Mouse (Mus musculus): ENCODE measurements around the gene Gbp7. TPM values are rescaled to one million over a fixed set of nuclear protein-coding genes. Genes with fewer than 3 reads are reported as not detected.

Gene Gbp7
- 0.04 TPM in 2 replicates for polyA plus RNA-seq (2012)

DNA sequence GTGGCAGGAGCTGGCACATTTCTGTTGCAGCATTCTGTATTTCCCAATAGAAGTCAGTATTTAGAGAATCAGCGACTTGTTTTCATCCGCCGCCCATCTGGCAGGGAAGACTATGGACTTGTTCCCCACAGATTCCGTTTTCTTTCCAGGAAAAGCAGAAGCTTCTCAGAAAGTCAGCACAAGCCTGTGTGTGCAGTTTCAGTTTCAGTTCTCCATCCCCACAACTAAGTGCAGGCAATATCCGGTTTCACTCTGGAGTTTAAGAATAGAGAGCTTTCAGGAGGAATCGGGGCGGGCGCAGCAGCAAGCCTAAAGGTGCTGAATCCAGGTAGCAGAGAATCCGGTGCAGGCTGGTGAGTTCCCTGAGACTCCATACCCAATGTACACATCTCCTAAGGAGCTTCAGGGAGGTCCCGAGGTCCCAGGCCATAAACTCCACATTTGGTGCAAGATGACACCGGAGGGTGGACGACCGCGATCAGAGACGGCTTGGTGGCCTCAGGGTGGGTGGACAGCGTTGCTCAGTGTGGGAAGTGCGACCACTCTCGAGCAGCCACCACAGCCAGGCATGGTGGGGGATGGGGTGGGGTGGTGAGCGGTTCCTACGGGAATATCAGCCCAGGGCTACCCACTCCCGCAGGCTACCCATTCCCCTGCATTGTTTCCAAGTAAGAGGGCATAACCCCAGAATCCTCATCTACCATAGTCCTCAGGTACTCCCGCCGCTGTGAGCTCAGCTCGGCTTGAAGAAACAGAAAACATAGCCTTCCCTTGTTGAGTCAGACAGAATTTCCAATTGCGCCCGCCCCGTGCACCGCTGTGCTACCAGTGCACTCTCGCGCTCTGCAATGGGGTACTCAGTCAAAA lies at the start of gene Gbp7:
TSS of gene Gbp7 (plus strand) at position 256 of the 867 bp plus-strand sequence.
- no peaks in the 10 kb centered on the region for H3K9me3 ChIP-seq (ENCODE audit: control insufficient read depth, low read length)
- peaks cover 5% of the 10 kb centered on the region for H3K27me3 ChIP-seq (ENCODE audit: control insufficient read depth)
- H3K4me1 ChIP-seq (ENCODE audit: control insufficient read depth), result peaks cover 34% of the 10 kb centered on the region
- H3K36me3 ChIP-seq (ENCODE audit: control insufficient read depth), result no peaks in the 10 kb centered on the region
- H3K4me3 ChIP-seq (replicated peaks), result peak within 1 kb of the TSS; percentile 71
- no peak for TF ChIP-seq TAL1 (IDR thresholded peaks at IDR 0.05; ENCODE audit: low read length)
- TF ChIP-seq GATA1 (IDR thresholded peaks at IDR 0.05; ENCODE audit: low read length), result no peak

DNA sequence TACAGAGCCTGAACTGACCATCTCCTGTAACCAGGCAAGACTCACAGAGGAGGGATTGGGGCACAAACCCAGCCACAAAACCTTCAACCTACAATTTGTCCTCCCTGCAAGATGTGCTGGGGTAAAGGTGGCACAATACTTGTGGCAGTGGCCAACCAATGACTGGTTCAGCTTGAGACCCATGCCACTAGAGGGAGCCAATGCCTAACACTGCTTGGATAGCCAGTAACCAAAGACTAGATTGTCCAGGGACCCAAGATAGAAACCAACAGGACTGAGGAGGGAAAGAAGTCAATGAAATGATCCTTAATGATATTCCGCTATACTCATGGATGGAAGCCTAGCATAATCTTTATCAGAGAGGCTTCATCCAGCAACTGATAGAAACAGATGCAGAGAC lies 39.7 kb upstream of the Gbp7 start:
- Histone ChIP-seq H3K4me3 (replicated peaks) (no peak overlapping the region), H3K36me3 (ENCODE audit: control insufficient read depth) (no peaks in the 10 kb centered on the region), H3K4me1 (ENCODE audit: control insufficient read depth) (no peaks in the 10 kb centered on the region), H3K9me3 (ENCODE audit: control insufficient read depth, low read length) (no peaks in the 10 kb centered on the region), H3K27me3 (ENCODE audit: control insufficient read depth) (no peaks in the 10 kb centered on the region)
- no peak for TF ChIP-seq GATA1 (IDR thresholded peaks at IDR 0.05; ENCODE audit: low read length)
- no peak for TF ChIP-seq TAL1 (IDR thresholded peaks at IDR 0.05; ENCODE audit: low read length)

DNA sequence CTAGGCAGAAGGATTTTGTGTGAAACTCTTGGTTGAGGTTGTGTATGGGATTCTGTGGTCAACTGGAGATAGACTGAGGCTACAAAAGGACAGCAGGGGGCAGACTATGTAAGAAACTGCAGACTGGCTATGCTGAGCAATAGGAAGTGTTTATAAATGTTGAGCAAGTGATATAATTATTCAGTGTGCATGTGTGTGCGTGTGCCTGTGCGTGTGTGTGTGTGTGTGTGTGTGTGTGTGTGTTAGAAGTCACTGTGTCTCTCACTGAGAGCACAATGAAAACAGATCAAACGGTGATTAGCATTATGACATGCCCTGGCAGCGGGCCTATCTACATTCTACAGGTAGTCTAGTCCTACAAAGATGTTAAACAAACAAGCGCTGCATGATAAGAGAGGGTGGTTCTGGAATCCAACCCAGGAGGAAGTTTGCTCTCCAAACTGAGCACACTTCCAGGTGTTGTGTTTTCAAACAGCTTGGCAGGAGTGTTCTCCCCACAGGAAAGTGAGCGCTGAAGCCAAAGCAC lies 36.5 kb upstream of the Gbp7 start, which contains the start of gene Gbp5:
TSS of gene Gbp5 (plus strand) at position 443 of the 526 bp plus-strand sequence.
- H3K36me3 ChIP-seq (ENCODE audit: control insufficient read depth), result no peaks in the 10 kb centered on the region
- H3K4me3 ChIP-seq (replicated peaks), result no peak within 1 kb of the TSS
- no peaks in the 10 kb centered on the region for H3K9me3 ChIP-seq (ENCODE audit: control insufficient read depth, low read length)
- H3K27me3 ChIP-seq (ENCODE audit: control insufficient read depth), result 0 out of 2 replicates have a peak, but pooled peaks cover 2% of the 10 kb centered on the region
- no peak for TF ChIP-seq GATA1 (IDR thresholded peaks at IDR 0.05; ENCODE audit: low read length)
- no peak for TF ChIP-seq TAL1 (IDR thresholded peaks at IDR 0.05; ENCODE audit: low read length)
- H3K4me1 ChIP-seq (ENCODE audit: control insufficient read depth), result no peaks in the 10 kb centered on the region

DNA sequence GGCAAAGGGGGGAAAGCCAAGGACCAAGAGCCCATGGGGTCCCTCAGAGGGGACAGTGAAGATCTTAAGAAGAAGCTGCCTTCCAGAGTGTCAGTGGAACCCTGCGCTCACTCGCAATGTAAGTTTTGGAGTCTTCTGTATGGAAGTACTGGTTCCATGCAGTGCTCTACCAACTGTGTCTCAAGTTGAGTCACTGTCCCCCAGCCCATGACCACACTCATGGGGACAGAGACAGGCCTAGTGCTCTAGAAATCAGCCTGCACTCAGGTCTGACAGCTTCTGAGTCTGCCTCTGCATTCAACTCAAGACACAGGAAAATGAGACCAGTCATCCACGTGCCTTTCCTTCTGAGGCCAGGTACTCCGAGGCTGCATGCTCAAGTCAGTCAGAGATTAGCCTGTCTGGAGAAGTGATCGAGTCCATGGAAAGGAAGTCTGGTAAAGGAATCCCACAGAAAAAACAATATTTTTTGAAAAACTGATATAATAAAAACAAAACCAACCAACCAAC lies 34.9 kb upstream of the Gbp7 start:
- no peaks in the 10 kb centered on the region for H3K4me1 ChIP-seq (ENCODE audit: control insufficient read depth)
- no peaks in the 10 kb centered on the region for H3K9me3 ChIP-seq (ENCODE audit: control insufficient read depth, low read length)
- no peak overlapping the region for H3K4me3 ChIP-seq (replicated peaks)
- TF ChIP-seq GATA1 (IDR thresholded peaks at IDR 0.05; ENCODE audit: low read length) (no peak), TAL1 (IDR thresholded peaks at IDR 0.05; ENCODE audit: low read length) (no peak)
- no peaks in the 10 kb centered on the region for H3K36me3 ChIP-seq (ENCODE audit: control insufficient read depth)
- 0 out of 2 replicates have a peak, but pooled peaks cover 2% of the 10 kb centered on the region for H3K27me3 ChIP-seq (ENCODE audit: control insufficient read depth)

DNA sequence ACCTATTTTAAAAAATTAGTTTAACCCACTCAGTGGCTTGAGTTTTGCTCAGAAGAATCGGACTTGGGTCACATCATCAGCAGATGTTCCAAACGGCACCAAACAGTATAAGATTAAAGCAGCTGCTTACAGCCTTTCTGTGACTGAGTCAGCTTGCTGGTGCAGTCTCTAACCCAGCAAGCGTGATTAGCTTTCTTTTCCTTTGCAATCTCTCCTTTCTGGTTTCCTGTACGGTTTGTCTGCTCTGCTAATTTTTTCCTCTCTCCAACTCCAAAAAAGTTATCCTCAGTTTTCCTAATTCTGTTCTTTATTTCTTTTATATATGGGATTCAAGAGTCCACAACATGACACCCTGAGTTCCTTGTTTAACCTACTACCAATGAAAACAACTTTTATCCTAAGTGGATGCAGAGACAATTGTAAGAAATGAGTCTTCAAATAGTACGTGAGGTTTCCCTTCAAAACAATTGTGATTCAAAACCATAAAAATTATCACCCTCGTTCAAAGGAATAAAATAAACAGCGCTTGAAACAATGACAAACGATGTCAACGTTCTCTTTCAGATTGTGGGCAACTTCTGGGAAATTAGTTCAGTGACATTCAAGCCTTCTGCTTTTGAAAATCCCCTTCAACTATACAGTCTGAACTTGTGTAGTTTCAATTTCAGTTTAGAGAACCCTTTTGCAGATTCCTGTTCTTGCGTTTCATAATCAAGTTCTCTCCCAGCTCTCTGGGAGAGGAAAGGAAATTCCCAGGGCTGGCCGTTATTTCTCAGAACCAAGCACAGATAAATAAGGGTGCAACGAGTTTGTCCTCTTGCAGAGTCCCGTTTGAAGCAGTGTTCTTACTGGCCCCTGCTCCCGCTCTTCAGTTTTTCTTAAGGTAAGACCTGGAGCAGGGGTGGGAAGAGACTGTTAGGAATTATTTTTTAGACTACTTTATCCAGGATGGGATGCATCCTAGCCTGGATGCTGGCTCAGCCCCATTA lies 33.7 kb upstream of the Gbp7 start:
- H3K4me3 ChIP-seq (replicated peaks), result no peak overlapping the region
- H3K9me3 ChIP-seq (ENCODE audit: control insufficient read depth, low read length), result no peaks in the 10 kb centered on the region
- TF ChIP-seq GATA1 (IDR thresholded peaks at IDR 0.05; ENCODE audit: low read length), result no peak
- no peak for TF ChIP-seq TAL1 (IDR thresholded peaks at IDR 0.05; ENCODE audit: low read length)
- H3K27me3 ChIP-seq (ENCODE audit: control insufficient read depth), result 0 out of 2 replicates have a peak, but pooled peaks cover 2% of the 10 kb centered on the region
- no peaks in the 10 kb centered on the region for H3K36me3 ChIP-seq (ENCODE audit: control insufficient read depth)
- H3K4me1 ChIP-seq (ENCODE audit: control insufficient read depth), result no peaks in the 10 kb centered on the region

DNA sequence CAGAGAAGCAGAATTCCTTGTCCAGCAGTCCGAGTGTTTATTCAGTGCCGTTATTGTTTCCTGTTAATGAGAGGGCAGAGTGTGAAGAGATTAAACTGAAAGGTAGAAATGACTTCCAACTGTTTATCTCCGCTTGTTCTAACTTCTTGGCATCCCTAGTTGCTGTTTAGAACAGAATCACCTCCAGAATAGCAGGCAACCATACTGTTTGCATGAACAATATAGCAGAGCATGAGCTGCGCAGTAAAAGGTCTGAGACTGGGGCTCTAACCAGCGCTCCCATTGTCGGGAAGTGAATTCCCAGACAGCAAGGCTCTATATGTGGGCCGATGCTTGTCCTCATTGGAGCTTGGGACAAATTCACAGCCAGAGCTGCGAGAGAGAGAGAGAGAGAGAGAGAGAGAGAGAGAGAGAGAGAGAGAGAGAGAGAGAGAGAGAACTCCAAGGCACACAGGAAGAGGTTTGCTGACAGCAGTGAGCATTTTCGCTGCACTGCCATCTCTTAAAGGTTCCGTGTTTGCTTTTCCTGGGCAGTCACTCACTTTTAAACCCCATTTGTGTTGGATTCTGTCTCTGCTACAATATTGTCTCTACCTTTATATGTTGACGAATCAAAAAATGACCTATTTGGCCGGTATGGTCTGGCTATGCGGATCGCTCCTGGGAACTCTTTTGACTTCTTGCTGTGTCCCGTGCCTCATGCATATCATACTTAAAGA lies 32.9 kb upstream of the Gbp7 start:
- H3K36me3 ChIP-seq (ENCODE audit: control insufficient read depth), result no peaks in the 10 kb centered on the region
- H3K27me3 ChIP-seq (ENCODE audit: control insufficient read depth), result 0 out of 2 replicates have a peak, but pooled peaks cover 2% of the 10 kb centered on the region
- no peak for TF ChIP-seq GATA1 (IDR thresholded peaks at IDR 0.05; ENCODE audit: low read length)
- no peak for TF ChIP-seq TAL1 (IDR thresholded peaks at IDR 0.05; ENCODE audit: low read length)
- H3K4me1 ChIP-seq (ENCODE audit: control insufficient read depth), result no peaks in the 10 kb centered on the region
- no peaks in the 10 kb centered on the region for H3K9me3 ChIP-seq (ENCODE audit: control insufficient read depth, low read length)
- H3K4me3 ChIP-seq (replicated peaks), result no peak overlapping the region

DNA sequence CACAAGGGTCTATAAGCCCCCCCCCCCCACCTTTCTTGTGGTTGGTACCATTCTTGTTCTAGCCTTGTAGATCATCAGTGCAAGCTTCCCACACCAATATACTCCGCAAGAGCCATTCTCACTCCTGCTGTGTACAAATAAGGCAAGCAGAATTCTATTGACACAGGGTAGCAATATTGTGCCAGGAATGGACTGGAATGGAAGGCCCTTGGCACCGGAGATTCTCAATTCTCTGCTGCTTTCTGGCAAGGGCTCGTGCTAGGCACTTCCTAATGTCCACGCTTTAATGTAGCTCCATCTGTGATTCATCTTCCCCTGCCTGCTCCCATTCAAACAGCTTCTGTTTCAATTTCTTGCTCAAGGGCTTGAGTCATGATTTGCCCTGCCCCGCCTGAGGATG lies 31.2 kb upstream of the Gbp7 start:
- Histone ChIP-seq H3K4me3 (replicated peaks) (no peak overlapping the region), H3K36me3 (ENCODE audit: control insufficient read depth) (no peaks in the 10 kb centered on the region), H3K4me1 (ENCODE audit: control insufficient read depth) (no peaks in the 10 kb centered on the region), H3K27me3 (ENCODE audit: control insufficient read depth) (0 out of 2 replicates have a peak, but pooled peaks cover 2% of the 10 kb centered on the region), H3K9me3 (ENCODE audit: control insufficient read depth, low read length) (no peaks in the 10 kb centered on the region)
- no peak for TF ChIP-seq GATA1 (IDR thresholded peaks at IDR 0.05; ENCODE audit: low read length)
- TF ChIP-seq TAL1 (IDR thresholded peaks at IDR 0.05; ENCODE audit: low read length), result no peak

DNA sequence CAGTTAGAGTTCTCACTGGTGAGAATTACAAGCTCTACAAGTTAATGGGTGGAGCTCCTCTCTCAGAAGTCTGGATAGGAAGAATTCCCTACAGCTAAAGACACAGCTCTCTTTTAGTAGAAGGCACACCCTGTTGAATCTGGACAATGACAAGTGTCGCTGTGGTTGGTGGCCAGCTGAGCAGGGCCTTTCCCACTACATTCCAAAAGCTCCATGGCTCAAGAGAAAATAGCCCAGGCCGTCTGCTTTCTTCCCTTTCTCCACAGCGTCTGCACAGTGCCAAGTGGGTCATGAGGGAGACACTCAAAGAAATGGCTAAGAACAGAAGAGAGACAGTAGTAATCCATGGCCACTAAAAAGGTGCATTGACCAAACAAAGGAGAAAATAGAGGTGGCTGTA lies 2.0 kb upstream of the Gbp7 start:
- TF ChIP-seq GATA1 (IDR thresholded peaks at IDR 0.05; ENCODE audit: low read length) (no peak), TAL1 (IDR thresholded peaks at IDR 0.05; ENCODE audit: low read length) (no peak)
- no peaks in the 10 kb centered on the region for H3K36me3 ChIP-seq (ENCODE audit: control insufficient read depth)
- H3K4me3 ChIP-seq (replicated peaks), result no peak overlapping the region
- H3K27me3 ChIP-seq (ENCODE audit: control insufficient read depth), result peaks cover 5% of the 10 kb centered on the region
- no peaks in the 10 kb centered on the region for H3K9me3 ChIP-seq (ENCODE audit: control insufficient read depth, low read length)
- H3K4me1 ChIP-seq (ENCODE audit: control insufficient read depth), result peaks cover 26% of the 10 kb centered on the region
